Mouse (Mus musculus) forebrain, embryonic 16.5 days (tissue): ENCODE results near the gene Ywhae. TPM values are rescaled to one million over a fixed set of nuclear protein-coding genes. Genes with fewer than 3 reads are reported as not detected.
"Not testable (repeated sequence)": the region's sequence is repeated elsewhere in the genome, so short reads cannot be mapped to it uniquely, and the experiment has no call there.

Source experiments
- ATAC-seq: fragments of 200-750 bp; cut with Nextera tagmentation; 2 replicates; pipeline ENCODE4 v1.8.0; 2017; ENCODE audit warnings: mild to moderate bottlenecking, moderate library complexity
- H3K27ac ChIP-seq: fragments of 300-500 bp; sonication (generic); 2 replicates; pipeline ENCODE4 v1.5.1; 2014; ENCODE audit warnings: low read length, control low read depth
- H3K27me3 ChIP-seq: fragments of 300-500 bp; sonication (generic); replicated peaks from 2 replicates; pipeline ENCODE4 v1.6.1; 2014; ENCODE audit warnings: low read length; ENCODE audit not compliant: control insufficient read depth, insufficient read depth
- H3K36me3 ChIP-seq: fragments of 300-500 bp; sonication (generic); 2 replicates; pipeline ENCODE4 v1.6.1; 2014; ENCODE audit not compliant: control insufficient read depth, insufficient read depth
- H3K4me1 ChIP-seq: fragments of 300-500 bp; sonication (generic); replicated peaks from 2 replicates; pipeline ENCODE4 v1.6.1; 2014; ENCODE audit warnings: low read length; ENCODE audit not compliant: control insufficient read depth, insufficient read depth
- H3K4me2 ChIP-seq: fragments of 300-500 bp; sonication (generic); 2 replicates; pipeline ENCODE4 v1.6.1; 2014; ENCODE audit warnings: mild to moderate bottlenecking, low read length, control low read depth
- H3K4me3 ChIP-seq: fragments of 300-500 bp; sonication (generic); replicated peaks from 2 replicates; pipeline ENCODE4 v1.5.1; 2014; ENCODE audit warnings: mild to moderate bottlenecking, low read length, control low read depth
- H3K9ac ChIP-seq: fragments of 300-500 bp; sonication (generic); replicated peaks from 2 replicates; pipeline ENCODE4 v1.6.1; 2014; ENCODE audit warnings: low read depth, low read length, control low read depth
- H3K9me3 ChIP-seq: fragments of 300-500 bp; sonication (generic); 2 replicates; pipeline ENCODE4 v1.6.1; 2016; ENCODE audit warnings: low read length; ENCODE audit not compliant: control insufficient read depth
- WGBS: fragments of 180-500 bp; shearing (Covaris S2); extraction: QIAGEN DNeasy Blood & Tissue Kit; methylation state at CpG from one replicate; pipeline ENCODE4 v1.1.7; 2014; 5-methylcytosine and 5-hydroxymethylcytosine counted together
- polyA plus RNA-seq: library from polyadenylated mRNA; unstranded; fragments of >200 nt; fragmentation: Nextera tagmentation; extraction: Ambion mirVana; gene quantifications from 2 replicates; pipeline ENCODE4 v1.2.1, GENCODE M21; 2015

Ywhae gene
- polyA plus RNA-seq = 1,407 and 1,506 TPM in 2 replicates

DNA sequence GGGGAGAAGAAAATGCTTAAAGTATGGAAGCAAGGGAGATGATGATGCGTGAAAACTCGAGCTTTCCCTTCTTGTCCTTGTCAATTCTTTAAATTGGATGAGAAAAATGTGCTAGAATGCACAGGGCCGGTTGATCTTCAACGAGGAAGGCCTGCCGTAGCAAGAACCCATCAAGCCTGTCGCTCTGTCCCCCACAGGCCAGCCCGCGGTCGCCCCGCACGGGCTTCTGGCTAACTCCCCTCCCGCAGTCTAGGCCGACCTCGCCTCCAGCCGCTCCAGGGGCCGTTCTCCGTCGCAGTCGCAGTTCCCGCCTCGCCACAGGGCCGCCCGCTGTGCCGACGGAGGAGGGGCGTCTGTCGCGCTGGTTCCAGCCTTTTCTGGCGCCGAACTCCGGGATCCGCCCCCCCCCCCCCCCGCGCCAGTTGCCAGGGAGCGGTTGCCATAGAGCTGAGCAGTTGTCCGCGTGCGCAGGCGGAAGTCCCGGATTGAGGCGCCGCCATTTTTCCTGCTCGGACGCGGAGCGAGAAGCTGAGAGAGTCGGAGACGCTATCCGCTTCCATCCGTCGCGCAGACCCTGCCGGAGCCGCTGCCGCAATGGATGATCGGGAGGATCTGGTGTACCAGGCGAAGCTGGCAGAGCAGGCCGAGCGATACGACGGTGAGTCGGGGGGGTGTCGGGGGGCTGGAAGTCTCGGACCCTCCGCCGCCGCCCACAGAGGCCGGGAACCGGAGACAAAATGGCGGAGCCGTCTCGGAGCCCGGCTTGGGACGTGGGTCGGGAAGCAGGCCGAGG, at the start of gene Ywhae:
Ywhae (plus strand) TSS at position 436 of the 793 bp plus-strand sequence.
- Histone ChIP-seq H3K4me2 (peak within 1 kb of the TSS; percentile 77), H3K4me1 (peaks cover 35% of the 10 kb centered on the region), H3K36me3 (no peaks in the 10 kb centered on the region), H3K9ac (peak within 1 kb of the TSS; percentile 99), H3K27me3 (no peaks in the 10 kb centered on the region), H3K4me3 (peak within 1 kb of the TSS; percentile 84), H3K27ac (peak within 1 kb of the TSS; percentile 99), H3K9me3 (no peaks in the 10 kb centered on the region)
- WGBS = under 1% methylated on average over 69 of the region's 76 CpGs
- peak; percentile 95 for ATAC-seq

GRCm38 (mm10) chr11:75684462-75684861, 48.2 kb upstream of the Ywhae start:
- H3K36me3 ChIP-seq = no peaks in the 10 kb centered on the region; the same call in 1 of the 2 replicates
- no peak for ATAC-seq
- H3K4me3 ChIP-seq = no peak overlapping the region

GRCm38 (mm10) chr11:75684956-75685355, 47.7 kb upstream of the Ywhae start:
- Histone ChIP-seq H3K4me3 (no peak overlapping the region), H3K9ac (no peak overlapping the region), H3K4me2 (no peak overlapping the region), H3K4me1 (peaks cover 12% of the 10 kb centered on the region), H3K9me3 (no peaks in the 10 kb centered on the region), H3K27me3 (no peaks in the 10 kb centered on the region), H3K36me3 (no peaks in the 10 kb centered on the region; the same call in 1 of the 2 replicates), H3K27ac (no peak overlapping the region)
- WGBS = 85% methylated on average over 2 of the region's 2 CpGs
- ATAC-seq = no peak

More at GRCm38 (mm10) chr11:75684462-75684861, 48.2 kb upstream of the Ywhae start:
- Histone ChIP-seq H3K27ac (no peak overlapping the region), H3K9ac (no peak overlapping the region), H3K9me3 (no peaks in the 10 kb centered on the region), H3K4me2 (no peak overlapping the region), H3K27me3 (no peaks in the 10 kb centered on the region), H3K4me1 (peaks cover 13% of the 10 kb centered on the region)
- WGBS = 96% methylated on average over 5 of the region's 5 CpGs

GRCm38 (mm10) chr11:75687343-75687993, 45.2 kb upstream of the Ywhae start:
- no peak overlapping the region for H3K4me3 ChIP-seq
- no peaks in the 10 kb centered on the region for H3K4me1 ChIP-seq
- H3K36me3 ChIP-seq = peaks cover 5% of the 10 kb centered on the region; the same call in 1 of the 2 replicates
- H3K4me2 ChIP-seq = no peak overlapping the region
- H3K9me3 ChIP-seq = no peaks in the 10 kb centered on the region
- H3K27ac ChIP-seq = no peak overlapping the region
- no peak overlapping the region for H3K9ac ChIP-seq
- 77% methylated on average over 2 of the region's 2 CpGs for WGBS
- ATAC-seq = no peak
- H3K27me3 ChIP-seq = no peaks in the 10 kb centered on the region

- H3K4me1 ChIP-seq = no peaks in the 10 kb centered on the region
- no peak overlapping the region for H3K4me3 ChIP-seq
- H3K4me2 ChIP-seq = no peak overlapping the region
- WGBS = 96% methylated on average over 2 of the region's 2 CpGs
- H3K9me3 ChIP-seq = no peaks in the 10 kb centered on the region
- H3K27me3 ChIP-seq = no peaks in the 10 kb centered on the region
- H3K9ac ChIP-seq = no peak overlapping the region
- ATAC-seq = no peak
- H3K27ac ChIP-seq = no peak overlapping the region
- H3K36me3 ChIP-seq = peaks cover 7% of the 10 kb centered on the region
Measured at GRCm38 (mm10) chr11:75688132-75688531, 44.5 kb upstream of the Ywhae start.

GRCm38 (mm10) chr11:75689977-75690376, 42.7 kb upstream of the Ywhae start:
- Histone ChIP-seq H3K9me3 (no peaks in the 10 kb centered on the region), H3K36me3 (peaks cover 14% of the 10 kb centered on the region), H3K4me2 (no peak overlapping the region), H3K27me3 (no peaks in the 10 kb centered on the region), H3K4me1 (no peaks in the 10 kb centered on the region), H3K4me3 (no peak overlapping the region), H3K9ac (no peak overlapping the region), H3K27ac (no peak overlapping the region)
- ATAC-seq = no peak
- WGBS = 88% methylated on average over 1 of the region's 1 CpGs

- no peak overlapping the region for H3K4me2 ChIP-seq
- peaks cover 14% of the 10 kb centered on the region for H3K36me3 ChIP-seq
- no peaks in the 10 kb centered on the region for H3K27me3 ChIP-seq
- H3K9me3 ChIP-seq = no peaks in the 10 kb centered on the region
- H3K4me1 ChIP-seq = no peaks in the 10 kb centered on the region
- no peak overlapping the region for H3K4me3 ChIP-seq
- H3K27ac ChIP-seq = no peak overlapping the region
- no peak for ATAC-seq
- H3K9ac ChIP-seq = no peak overlapping the region
Measured at GRCm38 (mm10) chr11:75691047-75691446, 41.6 kb upstream of the Ywhae start.

- Histone ChIP-seq H3K4me1 (no peaks in the 10 kb centered on the region), H3K36me3 (peaks cover 28% of the 10 kb centered on the region), H3K27me3 (no peaks in the 10 kb centered on the region), H3K4me3 (no peak overlapping the region), H3K27ac (no peak overlapping the region), H3K9me3 (no peaks in the 10 kb centered on the region), H3K4me2 (no peak overlapping the region), H3K9ac (no peak overlapping the region)
- no peak for ATAC-seq
- 97% methylated on average over 5 of the region's 5 CpGs for WGBS
Measured at GRCm38 (mm10) chr11:75693570-75693969, 39.1 kb upstream of the Ywhae start.

DNA sequence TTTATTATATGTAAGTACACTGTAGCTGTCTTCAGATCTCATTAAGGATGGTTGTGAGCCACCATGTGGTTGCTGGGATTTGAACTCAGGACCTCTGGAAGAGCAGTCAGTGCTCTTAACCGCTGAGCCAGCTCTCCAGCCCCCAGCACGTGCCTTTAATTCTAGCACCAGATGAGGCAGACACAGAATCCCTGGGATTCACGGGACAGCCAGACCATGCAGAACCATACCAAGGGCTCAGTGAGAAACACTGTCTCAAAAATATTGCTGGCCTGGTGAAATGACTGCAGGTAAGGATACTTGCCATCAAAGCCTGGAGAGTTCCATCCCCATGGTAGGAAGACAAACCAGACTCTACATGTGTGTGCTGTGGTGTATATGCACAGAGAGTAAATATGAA, 35.2 kb upstream of the Ywhae start:
- not testable (repeated sequence) for H3K27ac ChIP-seq, H3K4me3 ChIP-seq, H3K9me3 ChIP-seq, H3K4me2 ChIP-seq, ATAC-seq, H3K4me1 ChIP-seq, H3K9ac ChIP-seq, H3K27me3 ChIP-seq
- peaks cover 23% of the 10 kb centered on the region for H3K36me3 ChIP-seq
- 96% methylated on average over 3 of the region's 3 CpGs for WGBS
